Mouse (Mus musculus) retina, postnatal 7 days (tissue): ENCODE measurements around the gene Kctd17.

Experiments used
- DNase-seq: peaks from one replicate; pipeline ENCODE4 v3.0.0-alpha.2; 2012; ENCODE audit warnings: low read depth, low spot score

Kctd17 gene

GRCm38 (mm10) chr15:78481448-78482000 is 53.2 kb downstream of the Kctd17 start:
- no peak for DNase-seq

- DNase-seq = no peak
Observed at GRCm38 (mm10) chr15:78482518-78482917, 54.2 kb downstream of the Kctd17 start.

- no peak for DNase-seq
Observed at GRCm38 (mm10) chr15:78483311-78483710, 54.9 kb downstream of the Kctd17 start.

- no peak for DNase-seq
Observed at GRCm38 (mm10) chr15:78486564-78486963, 58.2 kb downstream of the Kctd17 start.

GRCm38 (mm10) chr15:78487066-78487465 is 58.7 kb downstream of the Kctd17 start:
- no peak for DNase-seq
